Mouse (Mus musculus) neural tube, embryonic 15.5 days (tissue): ENCODE data around the gene C1qtnf4. TPM values are rescaled to one million over a fixed set of nuclear protein-coding genes. Genes with fewer than 3 reads are reported as not detected.

Experiments used
- ATAC-seq: fragments of 200-750 bp; cut with Nextera tagmentation; 2 replicates; pipeline ENCODE4 v1.8.0; 2017; ENCODE audit warnings: mild to moderate bottlenecking, moderate TSS enrichment, moderate library complexity; ENCODE audit not compliant: low FRiP score
- H3K27ac ChIP-seq: fragments of 300-500 bp; sonication (generic); replicated peaks from 2 replicates; pipeline ENCODE4 v1.5.1; 2015; ENCODE audit warnings: mild to moderate bottlenecking, inconsistent platforms
- H3K27me3 ChIP-seq: fragments of 300-500 bp; sonication (generic); replicated peaks from 2 replicates; pipeline ENCODE4 v1.6.1; 2015; ENCODE audit warnings: inconsistent platforms
- H3K36me3 ChIP-seq: fragments of 300-500 bp; sonication (generic); 2 replicates; pipeline ENCODE4 v1.6.1; 2015; ENCODE audit warnings: inconsistent platforms
- H3K4me1 ChIP-seq: fragments of 300-500 bp; sonication (generic); 2 replicates; pipeline ENCODE4 v1.6.1; 2015; ENCODE audit warnings: inconsistent platforms
- H3K4me2 ChIP-seq: fragments of 300-500 bp; sonication (generic); 2 replicates; pipeline ENCODE4 v1.6.1; 2015; ENCODE audit warnings: inconsistent platforms, mild to moderate bottlenecking, moderate library complexity
- H3K4me3 ChIP-seq: fragments of 300-500 bp; sonication (generic); replicated peaks from 2 replicates; pipeline ENCODE4 v1.5.1; 2015; ENCODE audit warnings: mild to moderate bottlenecking, inconsistent platforms
- H3K9ac ChIP-seq: fragments of 300-500 bp; sonication (generic); replicated peaks from 2 replicates; pipeline ENCODE4 v1.6.1; 2015; ENCODE audit warnings: mild to moderate bottlenecking, inconsistent platforms
- H3K9me3 ChIP-seq: fragments of 300-500 bp; sonication (generic); replicated peaks from 2 replicates; pipeline ENCODE4 v1.6.1; 2016; ENCODE audit warnings: inconsistent platforms
- WGBS: fragments of 180-500 bp; shearing (Covaris S2); methylation state at CpG from one replicate; pipeline ENCODE4 v1.1.7; 2015; ENCODE audit warnings: mixed read lengths; 5-methylcytosine and 5-hydroxymethylcytosine counted together
- polyA plus RNA-seq: library from polyadenylated mRNA; unstranded; fragments of >200 nt; fragmentation: Nextera tagmentation; extraction: Ambion mirVana; gene quantifications from 2 replicates; pipeline ENCODE4 v1.2.1, GENCODE M21; 2015

C1qtnf4 gene
- polyA plus RNA-seq = 123 and 207 TPM in 2 replicates

DNA sequence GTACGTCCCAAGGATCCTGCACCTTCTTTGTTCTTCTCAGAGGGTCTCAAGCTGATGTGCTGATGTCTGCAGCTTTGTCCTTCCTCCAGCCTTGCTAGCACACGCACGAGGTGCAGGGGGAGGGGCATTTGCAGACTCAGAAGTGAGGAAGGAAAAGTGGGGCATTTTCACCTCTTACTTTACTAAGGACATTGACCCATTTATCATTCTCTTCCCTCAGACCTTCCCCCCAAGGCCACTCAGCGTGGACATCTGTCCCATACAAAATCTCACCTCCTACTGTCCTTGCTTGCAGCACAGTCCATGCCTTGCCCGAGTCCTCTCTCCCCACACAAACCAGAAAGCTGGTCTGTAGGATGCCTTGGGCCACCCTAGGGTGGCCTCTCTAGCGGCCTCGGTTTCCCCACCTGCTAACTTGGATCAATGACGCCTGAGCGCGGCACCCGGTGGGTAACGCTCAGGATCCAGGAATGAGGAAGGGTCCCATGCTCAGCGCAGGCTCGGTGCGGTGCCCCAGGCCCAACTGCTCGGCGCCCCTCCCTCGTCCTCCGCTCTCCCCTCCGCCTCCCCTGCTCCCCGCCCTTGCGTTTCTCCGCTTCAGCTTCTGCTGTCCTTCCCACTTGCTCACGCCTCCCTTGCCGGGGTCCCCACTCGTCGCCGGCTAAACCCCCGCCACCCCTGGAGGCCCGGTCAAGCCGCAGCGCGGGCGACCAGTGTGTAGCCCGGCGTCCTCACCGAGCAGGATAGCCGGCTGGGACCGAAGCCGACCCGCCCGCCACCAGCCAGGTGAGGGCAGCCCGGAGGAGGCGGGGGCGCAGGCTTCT lies at the start of gene C1qtnf4:
Gene C1qtnf4, plus strand, starts transcription at position 643 of the 824 bp plus-strand sequence.
- H3K27me3 ChIP-seq = no peaks in the 10 kb centered on the region
- H3K9me3 ChIP-seq = no peaks in the 10 kb centered on the region
- under 1% methylated on average over 45 of the region's 45 CpGs for WGBS
- H3K4me1 ChIP-seq = peaks cover 55% of the 10 kb centered on the region
- peak within 1 kb of the TSS; percentile 73 for H3K4me3 ChIP-seq
- ATAC-seq = peak; percentile 82
- H3K27ac ChIP-seq = peak within 1 kb of the TSS; percentile 94
- 0 out of 2 replicates have a peak, but pooled peaks cover 4% of the 10 kb centered on the region for H3K36me3 ChIP-seq
- H3K4me2 ChIP-seq = peak within 1 kb of the TSS; percentile 78
- H3K9ac ChIP-seq = peak within 1 kb of the TSS; percentile 91

DNA sequence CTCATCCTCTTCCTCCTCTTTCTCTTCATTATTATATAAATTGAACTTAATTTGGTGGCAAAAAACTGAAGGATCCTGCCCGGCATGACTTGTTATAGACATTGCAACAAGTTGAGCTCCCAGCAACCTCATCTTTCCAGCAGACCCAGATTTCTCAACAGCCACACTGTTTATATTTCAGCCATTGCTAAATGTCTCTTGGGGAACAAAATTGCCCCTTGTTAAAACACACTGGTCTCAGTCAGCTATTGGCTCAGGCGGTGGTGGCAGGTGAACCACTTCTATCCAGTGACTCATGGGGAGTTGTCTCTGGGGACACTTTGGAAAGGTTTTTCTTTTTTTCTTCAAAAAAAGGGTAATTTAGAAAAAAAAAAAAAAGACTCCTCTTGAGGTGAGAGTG lies 47.0 kb upstream of the C1qtnf4 start:
- ATAC-seq = no peak

DNA sequence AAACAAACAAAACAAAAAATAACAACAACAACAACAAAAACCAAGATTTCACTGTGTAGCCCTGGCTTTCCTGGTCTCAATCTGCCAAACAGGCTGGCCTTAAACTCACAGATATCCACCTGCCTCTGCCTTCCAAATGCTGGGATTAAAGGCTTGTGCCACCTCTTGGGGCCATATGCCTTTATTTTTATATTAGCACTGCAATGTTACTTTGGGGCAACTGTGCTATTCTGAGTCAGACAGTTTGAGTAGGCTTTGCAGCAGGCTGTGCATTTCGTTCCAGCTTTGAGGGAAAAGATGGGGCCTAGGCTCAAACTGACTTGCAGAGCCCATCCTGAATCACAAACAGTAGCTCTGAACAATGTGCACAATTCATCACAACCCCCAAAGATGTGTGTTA lies 42.0 kb upstream of the C1qtnf4 start:
- Histone ChIP-seq H3K36me3 (no peaks in the 10 kb centered on the region), H3K9me3 (no peaks in the 10 kb centered on the region), H3K4me1 (peaks cover 15% of the 10 kb centered on the region), H3K9ac (no peak overlapping the region), H3K4me3 (no peak overlapping the region), H3K27me3 (no peaks in the 10 kb centered on the region), H3K27ac (no peak overlapping the region), H3K4me2 (no peak overlapping the region)
- WGBS = 79% methylated on average over 1 of the region's 1 CpGs
- ATAC-seq = no peak

More for the DNA sequence above, 47.0 kb upstream of the C1qtnf4 start:
- 89% methylated on average over 2 of the region's 2 CpGs for WGBS
- H3K9ac ChIP-seq = no peak overlapping the region
- no peaks in the 10 kb centered on the region for H3K4me1 ChIP-seq
- H3K27me3 ChIP-seq = no peaks in the 10 kb centered on the region
- H3K9me3 ChIP-seq = no peaks in the 10 kb centered on the region
- H3K4me2 ChIP-seq = no peak overlapping the region
- no peaks in the 10 kb centered on the region for H3K36me3 ChIP-seq
- no peak overlapping the region for H3K4me3 ChIP-seq
- H3K27ac ChIP-seq = no peak overlapping the region

DNA sequence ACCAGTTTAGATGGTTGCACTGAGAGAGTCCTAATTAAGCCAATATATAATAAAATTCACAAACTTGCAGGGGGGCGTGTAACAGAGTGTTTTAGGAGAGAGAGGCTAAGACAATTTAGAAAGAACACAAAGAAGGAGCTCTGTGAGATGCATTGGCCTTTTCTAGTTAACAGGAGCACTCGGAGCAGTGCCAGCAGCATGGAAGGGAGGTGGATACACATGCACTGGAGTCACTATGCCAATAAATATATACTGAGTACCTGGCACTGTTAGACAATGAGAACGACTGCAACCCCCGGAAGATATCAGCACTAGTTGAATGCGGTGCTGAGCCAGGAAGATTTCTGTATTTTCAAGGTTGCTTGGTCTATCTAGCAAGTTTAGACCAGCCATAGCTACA lies 41.4 kb upstream of the C1qtnf4 start:
- Histone ChIP-seq H3K27me3 (no peaks in the 10 kb centered on the region), H3K36me3 (no peaks in the 10 kb centered on the region), H3K9me3 (no peaks in the 10 kb centered on the region), H3K4me2 (no peak overlapping the region), H3K9ac (no peak overlapping the region), H3K27ac (no peak overlapping the region), H3K4me3 (no peak overlapping the region), H3K4me1 (peaks cover 21% of the 10 kb centered on the region)
- WGBS = 82% methylated on average over 5 of the region's 5 CpGs
- ATAC-seq = no peak

DNA sequence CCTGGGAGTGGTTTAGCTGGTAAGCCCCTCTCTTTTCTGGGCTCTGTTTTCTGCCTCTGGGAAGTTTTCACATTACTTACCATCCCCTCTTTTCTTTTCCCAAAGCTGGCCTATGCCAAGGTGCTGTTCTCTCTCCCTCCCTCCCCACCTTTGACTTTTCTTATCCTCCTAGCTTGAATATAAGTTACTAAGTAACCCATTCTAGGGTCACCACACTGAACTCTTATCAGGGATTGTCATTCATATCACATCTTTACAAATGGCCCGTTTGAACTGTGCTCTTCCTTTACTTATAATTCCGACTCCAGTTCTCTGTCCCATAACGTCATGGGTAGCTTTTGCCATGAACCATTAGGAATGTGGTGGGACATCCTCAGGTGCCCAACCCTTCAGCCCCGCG lies 40.4 kb upstream of the C1qtnf4 start:
- WGBS = 88% methylated on average over 5 of the region's 5 CpGs

DNA sequence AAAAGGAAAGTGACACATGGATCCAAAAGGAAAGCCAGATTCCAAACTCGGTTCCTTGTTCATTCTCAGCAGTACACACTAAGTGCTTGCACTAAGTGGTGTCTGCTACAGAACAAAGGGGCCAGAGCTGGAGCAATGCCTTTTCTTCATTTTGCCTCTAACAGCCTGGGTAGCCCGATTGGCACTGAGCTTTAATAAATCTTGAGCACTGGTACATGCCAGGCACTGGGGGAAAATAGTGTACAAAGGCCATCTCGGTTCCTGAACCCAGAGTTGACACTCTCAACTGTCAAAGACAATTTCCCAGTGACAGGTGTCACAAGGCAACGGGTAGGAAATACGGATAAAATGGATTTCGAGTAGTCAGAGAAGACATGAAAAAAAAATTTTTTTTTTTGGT lies 39.5 kb upstream of the C1qtnf4 start:
- Histone ChIP-seq H3K9me3 (no peaks in the 10 kb centered on the region), H3K27me3 (no peaks in the 10 kb centered on the region), H3K9ac (peak overlapping the region; percentile 89), H3K4me3 (peak overlapping the region; percentile 92), H3K4me2 (peak overlapping the region; percentile 75), H3K27ac (peak overlapping the region; percentile 93), H3K36me3 (peaks cover 11% of the 10 kb centered on the region), H3K4me1 (peaks cover 26% of the 10 kb centered on the region)
- WGBS = 41% methylated on average over 6 of the region's 6 CpGs
- ATAC-seq = peak; percentile 14; the same call in 1 of the 2 replicates

More for the DNA sequence above, 40.4 kb upstream of the C1qtnf4 start:
- Histone ChIP-seq H3K9me3 (no peaks in the 10 kb centered on the region), H3K4me3 (no peak overlapping the region), H3K27me3 (no peaks in the 10 kb centered on the region), H3K27ac (no peak overlapping the region), H3K9ac (no peak overlapping the region), H3K4me2 (no peak overlapping the region), H3K36me3 (peaks cover 1% of the 10 kb centered on the region), H3K4me1 (peaks cover 26% of the 10 kb centered on the region)
- no peak for ATAC-seq

DNA sequence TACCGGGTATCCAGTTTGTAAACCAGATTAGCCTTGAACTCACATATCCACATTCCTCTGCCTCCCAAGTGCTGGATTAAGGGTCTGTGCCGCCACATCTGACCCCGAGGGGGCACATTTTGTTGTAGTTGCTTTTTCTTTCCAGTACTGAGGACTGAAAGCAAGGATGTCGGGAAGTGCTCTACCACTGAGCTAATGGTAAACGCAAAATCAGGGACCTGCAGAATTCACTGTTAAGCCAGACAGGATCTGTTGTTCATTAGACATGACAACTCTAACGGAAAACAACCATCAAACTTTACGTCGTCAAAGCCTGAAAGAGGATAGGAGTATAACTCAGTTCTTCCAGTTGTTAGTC lies 39.1 kb upstream of the C1qtnf4 start:
- 3% methylated on average over 8 of the region's 8 CpGs for WGBS
- peak overlapping the region; percentile 93 for H3K27ac ChIP-seq
- peak; percentile 66 for ATAC-seq

DNA sequence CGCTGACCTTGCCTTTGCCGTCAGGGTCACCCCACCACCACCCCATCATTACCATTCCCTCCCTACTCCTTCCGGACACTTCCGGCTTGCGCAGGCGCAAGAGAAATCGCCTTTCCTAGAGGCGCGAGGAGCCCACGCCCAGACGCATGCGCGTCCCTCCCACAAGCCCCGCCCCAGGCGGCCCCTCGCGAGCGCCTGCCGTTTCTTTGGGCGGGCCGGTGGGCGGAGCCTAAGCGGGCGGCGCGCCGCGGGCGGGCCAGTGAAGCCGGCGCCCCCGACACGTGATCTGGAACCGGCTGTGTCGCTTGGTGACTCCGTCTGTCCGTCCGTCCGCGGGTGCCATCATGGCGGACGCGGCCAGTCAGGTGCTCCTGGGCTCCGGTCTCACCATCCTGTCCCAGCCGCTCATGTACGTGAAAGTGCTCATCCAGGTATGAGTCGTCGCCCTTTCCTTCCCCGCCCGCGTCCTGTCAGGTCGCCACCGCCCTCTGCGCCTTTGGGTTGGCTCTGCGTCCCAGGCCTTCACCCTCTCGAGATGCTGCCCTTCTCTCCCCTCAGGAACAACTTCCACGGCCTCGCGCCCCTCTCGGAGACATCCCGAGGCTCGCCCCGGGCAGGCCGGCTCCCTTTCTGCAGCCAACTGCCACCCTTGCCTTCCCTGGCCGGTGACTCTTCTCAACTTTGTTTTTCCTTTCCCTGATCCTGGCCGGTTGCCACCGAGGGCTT lies 38.5 kb upstream of the C1qtnf4 start, which contains the start of gene Mtch2:
Gene Mtch2, plus strand, starts transcription at position 201 of the 726 bp plus-strand sequence.
- WGBS = 0% methylated on average over 64 of the region's 67 CpGs

More for the DNA sequence above, 39.1 kb upstream of the C1qtnf4 start:
- H3K27me3 ChIP-seq = no peaks in the 10 kb centered on the region
- H3K36me3 ChIP-seq = peaks cover 15% of the 10 kb centered on the region
- H3K4me3 ChIP-seq = peak overlapping the region; percentile 92
- no peaks in the 10 kb centered on the region for H3K9me3 ChIP-seq
- peak overlapping the region; percentile 89 for H3K9ac ChIP-seq
- peaks cover 26% of the 10 kb centered on the region for H3K4me1 ChIP-seq
- H3K4me2 ChIP-seq = peak overlapping the region; percentile 75

DNA sequence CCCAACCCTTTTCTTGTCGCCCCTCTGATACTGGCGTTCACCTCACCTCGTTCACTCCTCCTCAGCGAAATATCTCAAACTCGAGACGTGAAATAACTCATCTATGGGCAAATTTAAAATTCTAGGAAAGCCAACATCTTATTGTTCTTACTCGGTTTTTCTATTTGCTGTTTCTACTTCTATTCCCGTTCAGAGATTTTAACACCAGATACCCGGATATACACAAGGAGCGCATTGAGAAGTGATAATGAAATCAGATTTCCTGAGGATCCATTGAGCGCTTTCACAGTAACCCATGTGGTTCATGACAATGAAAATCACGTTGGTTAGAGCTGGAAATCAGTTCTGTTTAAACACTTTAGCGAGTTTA lies 38.0 kb upstream of the C1qtnf4 start:
- peaks cover 26% of the 10 kb centered on the region for H3K4me1 ChIP-seq
- peak overlapping the region; percentile 93 for H3K27ac ChIP-seq
- no peaks in the 10 kb centered on the region for H3K9me3 ChIP-seq
- H3K27me3 ChIP-seq = no peaks in the 10 kb centered on the region
- under 1% methylated on average over 13 of the region's 13 CpGs for WGBS
- H3K4me2 ChIP-seq = peak overlapping the region; percentile 66
- peaks cover 22% of the 10 kb centered on the region for H3K36me3 ChIP-seq
- peak overlapping the region; percentile 89 for H3K9ac ChIP-seq
- H3K4me3 ChIP-seq = peak overlapping the region; percentile 92
- no peak for ATAC-seq

More for the DNA sequence above, 38.5 kb upstream of the C1qtnf4 start, which contains the start of gene Mtch2:
- Histone ChIP-seq H3K27me3 (no peaks in the 10 kb centered on the region), H3K9me3 (no peaks in the 10 kb centered on the region), H3K27ac (peak within 1 kb of the TSS; percentile 93), H3K36me3 (peaks cover 17% of the 10 kb centered on the region), H3K4me2 (peak within 1 kb of the TSS; percentile 75), H3K4me1 (peaks cover 26% of the 10 kb centered on the region), H3K4me3 (peak within 1 kb of the TSS; percentile 92), H3K9ac (peak within 1 kb of the TSS; percentile 89)
- ATAC-seq = peak; percentile 96

DNA sequence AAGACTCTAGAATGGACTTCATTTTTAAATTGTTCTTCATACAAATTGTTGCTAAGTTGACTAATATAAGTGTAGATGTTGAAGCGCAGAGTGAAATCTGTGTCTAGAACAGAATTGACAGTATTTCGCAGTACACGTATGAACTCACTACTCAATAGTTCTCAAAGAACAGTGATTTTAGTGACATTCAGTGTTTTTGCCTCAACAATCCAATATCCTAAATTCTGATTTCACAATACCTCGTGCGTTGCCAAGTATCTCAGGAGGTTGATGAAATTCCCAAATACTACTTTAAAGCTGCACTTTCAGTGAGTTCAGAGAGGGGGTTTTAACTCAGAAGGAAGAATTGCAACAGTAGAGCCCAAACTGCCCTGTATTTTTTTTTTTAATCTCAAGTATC lies 37.3 kb upstream of the C1qtnf4 start:
- Histone ChIP-seq H3K4me2 (peak overlapping the region; percentile 66), H3K4me1 (peaks cover 26% of the 10 kb centered on the region), H3K9ac (peak overlapping the region; percentile 89), H3K27me3 (no peaks in the 10 kb centered on the region), H3K4me3 (peak overlapping the region; percentile 92), H3K27ac (peak overlapping the region; percentile 93; the same call in 1 of the 2 replicates), H3K9me3 (no peaks in the 10 kb centered on the region), H3K36me3 (peaks cover 28% of the 10 kb centered on the region)
- 91% methylated on average over 5 of the region's 5 CpGs for WGBS
- ATAC-seq = no peak

DNA sequence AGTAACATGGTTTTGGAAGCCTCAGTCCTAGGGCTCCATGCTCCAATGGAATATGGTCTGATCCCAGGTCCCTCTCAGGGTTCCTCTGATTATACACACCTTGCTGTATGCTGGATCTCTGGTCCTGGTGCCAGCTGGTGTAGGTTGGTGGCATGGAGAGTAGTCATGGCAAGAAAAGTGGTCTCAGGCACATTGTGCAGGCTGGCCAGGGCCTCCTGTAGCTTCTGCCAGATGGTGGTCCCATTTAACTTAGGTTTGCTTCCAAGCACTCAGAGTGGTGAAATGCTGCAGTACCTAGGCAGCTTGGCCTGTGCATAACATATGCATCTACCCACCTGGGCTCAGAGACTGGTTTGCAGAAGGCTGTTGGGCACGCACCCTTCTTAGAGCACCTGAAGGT lies 35.3 kb upstream of the C1qtnf4 start:
- Histone ChIP-seq H3K27me3 (no peaks in the 10 kb centered on the region), H3K4me3 (no peak overlapping the region), H3K4me1 (peaks cover 26% of the 10 kb centered on the region), H3K36me3 (peaks cover 43% of the 10 kb centered on the region), H3K9ac (no peak overlapping the region), H3K4me2 (no peak overlapping the region), H3K27ac (no peak overlapping the region), H3K9me3 (no peaks in the 10 kb centered on the region)
- WGBS = 100% methylated on average over 1 of the region's 1 CpGs
- ATAC-seq = no peak
